Mouse (Mus musculus) thymus, postnatal 4 days (tissue): Measurements from ENCODE around the gene Tfrc.

ENCODE experiments used
- DNase-seq: peaks from one replicate; pipeline ENCODE4 v3.0.0; 2021

The Tfrc gene

GRCm38 (mm10) chr16:32650974-32651618, 42.4 kb downstream of the Tfrc start:
- peak; percentile 55 for DNase-seq

DNA sequence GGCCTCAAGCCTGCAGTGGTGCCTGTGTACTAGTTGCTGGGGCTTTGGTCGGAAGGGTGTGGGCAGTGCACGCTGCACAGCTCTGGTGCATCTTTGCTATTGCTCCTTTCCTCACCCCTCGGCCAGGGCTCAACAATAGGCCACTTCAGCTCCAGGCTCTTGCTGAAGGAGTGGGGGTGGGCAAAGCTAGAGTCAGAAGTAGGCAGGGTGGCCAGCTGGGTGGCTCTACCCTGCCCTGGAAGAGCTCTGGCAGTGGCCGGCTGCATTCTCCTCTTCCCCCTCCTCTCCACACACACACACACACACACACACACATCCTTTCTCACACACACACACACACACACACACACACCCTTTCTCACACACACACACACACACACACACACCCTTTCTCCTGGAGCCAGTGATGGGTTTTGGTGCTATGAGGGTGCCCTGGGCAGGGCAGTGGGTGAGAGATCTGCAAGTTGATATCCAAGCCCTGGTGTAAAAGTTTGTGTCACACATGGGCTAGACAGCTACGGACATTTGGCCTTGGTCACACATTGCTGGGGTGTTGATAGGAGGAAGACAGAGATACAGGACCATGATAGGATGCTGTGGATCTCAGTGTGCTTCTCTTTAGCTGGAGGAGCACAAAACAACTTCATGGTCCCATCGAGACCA, 45.5 kb downstream of the Tfrc start:
- no peak for DNase-seq

GRCm38 (mm10) chr16:32655534-32655933, 46.8 kb downstream of the Tfrc start:
- no peak for DNase-seq

GRCm38 (mm10) chr16:32656321-32656720, 47.6 kb downstream of the Tfrc start:
- no peak for DNase-seq

DNA sequence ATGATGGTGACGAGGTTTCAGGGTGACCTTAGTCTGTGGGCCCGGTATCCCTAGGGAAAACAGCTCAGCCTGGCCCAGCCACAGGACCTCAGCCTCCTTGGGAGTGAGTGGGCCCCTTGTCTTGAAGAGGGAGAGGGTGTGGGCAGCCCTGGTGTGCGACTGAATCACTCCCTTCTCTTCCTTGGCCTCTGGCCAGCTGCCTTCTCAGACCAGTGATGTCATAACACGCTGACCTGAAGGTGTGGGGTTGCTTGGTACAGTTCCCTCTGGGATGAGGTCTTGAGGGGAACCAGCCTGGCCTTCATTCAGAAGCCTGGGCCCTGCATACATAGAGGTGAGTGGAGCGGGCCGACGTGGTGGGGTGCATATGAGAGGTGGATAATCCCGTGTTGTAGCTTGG, 48.1 kb downstream of the Tfrc start:
- DNase-seq = no peak

- no peak for DNase-seq
These were observed 49.0 kb downstream of the Tfrc start for GRCm38 (mm10) chr16:32657498-32658250.

GRCm38 (mm10) chr16:32658743-32659171, 50.0 kb downstream of the Tfrc start:
- peak; percentile 69 for DNase-seq

DNA sequence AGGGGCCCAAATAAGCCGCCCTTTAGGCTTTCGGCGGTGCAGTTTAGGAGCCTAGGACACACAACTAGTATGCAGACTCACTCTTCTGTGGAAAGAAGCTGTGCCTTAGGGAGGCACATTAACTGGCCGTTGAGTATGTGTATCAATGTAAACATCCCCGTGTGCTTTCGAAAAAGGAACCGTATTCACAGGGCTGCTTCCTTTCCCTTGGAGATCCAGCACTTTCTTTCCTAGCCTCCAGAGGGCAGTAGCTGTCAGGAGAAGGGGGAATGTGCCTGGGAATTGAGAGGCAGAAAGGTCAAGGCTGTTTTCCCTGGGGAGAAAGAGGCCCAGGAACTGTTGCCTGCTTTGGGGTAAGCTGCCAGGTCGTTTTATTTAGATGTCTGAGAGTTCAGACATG, 50.7 kb downstream of the Tfrc start:
- DNase-seq = no peak

GRCm38 (mm10) chr16:32660095-32660494, 51.4 kb downstream of the Tfrc start:
- DNase-seq = peak; percentile 73

GRCm38 (mm10) chr16:32660557-32661321, 52.0 kb downstream of the Tfrc start:
- DNase-seq = peak; percentile 38

GRCm38 (mm10) chr16:32661493-32661921, 52.8 kb downstream of the Tfrc start:
- peak; percentile 42 for DNase-seq

DNA sequence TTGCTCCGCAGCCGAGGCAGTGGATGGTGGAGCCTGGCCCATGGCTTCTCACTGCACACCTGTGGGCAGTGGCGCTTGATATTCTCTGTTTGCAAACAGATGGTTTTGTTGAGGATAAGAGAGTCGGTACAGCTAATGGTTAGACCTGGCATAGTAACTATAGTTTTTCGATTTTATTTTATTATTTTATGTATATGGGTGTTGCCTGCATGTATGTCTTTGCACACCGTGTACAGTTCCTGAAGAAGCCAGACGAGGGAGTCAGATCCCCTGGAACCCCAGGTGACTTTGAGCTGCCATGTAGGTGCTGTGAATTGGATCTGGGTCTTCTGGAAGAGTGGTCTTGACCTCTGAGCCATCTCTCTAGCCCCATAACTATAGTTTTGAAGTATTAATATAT, 53.7 kb downstream of the Tfrc start:
- DNase-seq = peak; percentile 17

- peak; percentile 40 for DNase-seq
These were observed 54.6 kb downstream of the Tfrc start for GRCm38 (mm10) chr16:32663231-32663858.

DNA sequence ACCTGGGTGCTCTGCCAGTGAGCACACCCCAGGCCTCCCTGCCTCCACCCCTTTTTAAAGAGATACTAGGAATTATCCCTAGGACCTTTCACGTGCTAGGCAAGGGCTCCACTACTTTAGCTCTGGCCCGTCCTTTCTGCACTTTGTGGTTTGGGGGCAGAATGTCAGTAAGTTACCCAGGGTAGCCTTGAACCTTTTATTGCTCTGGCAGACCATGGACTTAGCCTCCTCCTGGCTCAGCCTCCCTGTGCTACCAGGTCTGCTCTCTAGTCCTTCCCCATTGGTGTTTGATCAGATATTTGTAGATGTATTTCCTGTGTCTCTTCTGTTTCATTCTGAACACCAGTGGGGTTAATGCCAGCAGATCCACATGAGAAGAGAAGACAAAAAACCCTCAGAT, 55.5 kb downstream of the Tfrc start:
- no peak for DNase-seq

GRCm38 (mm10) chr16:32665851-32666665, 57.3 kb downstream of the Tfrc start:
- peak; percentile 42 for DNase-seq

DNA sequence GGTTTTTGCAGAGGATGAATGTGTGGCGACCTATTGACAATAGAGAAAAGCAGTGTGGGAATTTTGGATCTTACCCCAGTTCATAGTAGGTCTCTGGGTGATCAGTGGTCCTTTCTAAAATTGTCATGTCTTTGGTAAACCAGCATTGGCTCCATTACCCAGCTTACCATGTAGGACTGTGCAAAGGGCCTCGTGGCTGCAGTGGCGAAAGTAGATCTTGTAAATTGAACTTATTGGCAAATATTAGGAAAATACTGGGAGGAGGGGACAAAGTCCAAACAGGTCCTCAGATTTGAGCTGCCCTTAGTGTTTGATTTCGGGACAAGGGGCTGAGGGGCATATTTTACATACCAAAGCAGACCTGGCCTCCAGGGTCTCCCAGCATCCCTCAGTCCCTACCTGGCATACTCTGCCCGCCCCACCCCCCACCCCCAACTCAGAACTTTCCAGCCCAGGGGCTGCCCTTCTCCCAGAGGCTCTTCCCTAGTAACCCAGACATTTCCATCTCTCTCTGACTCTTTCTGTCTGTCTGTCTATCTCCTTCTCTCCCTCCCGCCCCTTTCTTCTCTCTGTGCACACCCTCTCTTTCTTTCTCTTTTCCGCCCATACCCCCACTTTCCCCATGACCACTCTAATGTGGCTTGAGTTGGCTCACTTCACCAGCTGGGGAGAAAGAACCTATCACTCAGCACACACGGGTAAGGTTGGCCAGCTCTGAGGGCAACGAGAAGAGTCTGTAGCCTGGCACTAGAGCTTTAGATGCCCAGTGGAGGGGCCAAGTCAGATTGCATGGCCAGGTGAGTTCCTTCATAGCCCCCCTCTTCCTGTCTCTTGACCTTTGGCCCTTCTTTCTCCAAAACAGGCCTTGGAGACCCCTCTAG, 58.2 kb downstream of the Tfrc start:
- no peak for DNase-seq

DNA sequence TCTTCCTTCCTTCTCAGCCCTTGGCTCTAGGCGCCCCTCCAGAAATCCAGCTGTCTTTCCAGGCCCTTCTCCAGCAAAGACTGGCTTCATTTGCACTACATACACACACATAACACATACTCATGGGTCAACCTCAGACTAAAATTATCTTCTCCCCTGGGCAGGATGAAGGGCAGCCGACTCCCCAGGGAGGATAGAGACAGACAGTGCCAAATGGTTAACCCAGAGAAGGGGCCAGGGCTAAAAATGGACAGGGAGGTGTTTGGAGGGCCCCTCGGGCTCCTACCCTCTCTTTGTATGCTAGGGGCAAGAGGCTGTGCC, 58.8 kb downstream of the Tfrc start:
- no peak for DNase-seq

GRCm38 (mm10) chr16:32668030-32668429, 59.3 kb downstream of the Tfrc start:
- peak; percentile 81 for DNase-seq

GRCm38 (mm10) chr16:32668472-32668871, 59.8 kb downstream of the Tfrc start:
- DNase-seq = peak; percentile 85

GRCm38 (mm10) chr16:32669243-32669642, 60.5 kb downstream of the Tfrc start:
- no peak for DNase-seq
